Mouse (Mus musculus): ENCODE data around the gene Tyrobp.

The Tyrobp gene

DNA sequence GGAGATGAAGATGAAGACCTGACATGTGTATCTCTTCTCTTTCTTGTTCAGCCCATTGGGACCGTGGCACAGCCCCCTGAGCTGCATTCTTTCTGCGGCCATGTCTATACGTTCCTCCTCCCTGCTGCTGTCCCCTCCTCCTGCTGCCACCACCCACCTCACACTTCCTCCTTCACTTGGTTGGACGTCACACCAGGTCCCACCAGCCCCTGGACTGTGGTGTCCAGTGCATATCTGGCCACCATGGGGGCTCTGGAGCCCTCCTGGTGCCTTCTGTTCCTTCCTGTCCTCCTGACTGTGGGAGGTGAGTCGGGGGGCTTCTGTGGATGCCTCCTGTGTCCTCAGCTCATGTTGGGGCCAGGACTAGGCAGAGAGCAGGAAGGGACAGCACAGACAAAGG is at the start of gene Tyrobp:
TSS of gene Tyrobp (plus strand) at position 165 of the 400 bp plus-strand sequence.
- DNase-seq (ENCODE audit: low read depth, low spot score): no peak

GRCm38 (mm10) chr7:30367466-30367865 is 46.1 kb upstream of the Tyrobp start:
- no peak for DNase-seq (ENCODE audit: low read depth, low spot score)

DNA sequence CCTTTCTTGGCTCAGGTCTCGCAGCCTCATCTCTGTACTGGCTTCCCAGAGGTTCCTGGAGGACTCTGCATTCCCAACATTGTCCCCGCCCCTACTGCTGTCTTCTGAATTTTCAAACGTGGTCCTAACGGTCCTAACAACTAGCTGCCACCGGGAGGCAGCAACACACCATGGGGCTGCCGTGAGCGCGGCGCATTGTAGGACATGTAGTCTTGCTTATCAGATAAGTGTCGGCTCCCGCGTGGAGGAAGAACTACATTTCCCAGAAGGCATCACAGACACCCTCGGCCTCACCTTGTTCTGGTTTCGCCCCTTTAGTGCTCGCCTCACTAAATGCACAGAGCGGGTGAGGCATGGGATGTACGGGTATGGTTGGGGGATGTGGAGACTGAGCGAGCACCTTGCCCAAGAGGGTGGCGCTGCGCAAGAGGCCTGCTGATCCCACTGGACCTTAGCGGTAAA is 40.0 kb upstream of the Tyrobp start:
- peak; percentile 91 for DNase-seq (ENCODE audit: low read depth, low spot score)

- no peak for DNase-seq (ENCODE audit: low read depth, low spot score)
Observed at GRCm38 (mm10) chr7:30380061-30380460, 33.5 kb upstream of the Tyrobp start.

DNA sequence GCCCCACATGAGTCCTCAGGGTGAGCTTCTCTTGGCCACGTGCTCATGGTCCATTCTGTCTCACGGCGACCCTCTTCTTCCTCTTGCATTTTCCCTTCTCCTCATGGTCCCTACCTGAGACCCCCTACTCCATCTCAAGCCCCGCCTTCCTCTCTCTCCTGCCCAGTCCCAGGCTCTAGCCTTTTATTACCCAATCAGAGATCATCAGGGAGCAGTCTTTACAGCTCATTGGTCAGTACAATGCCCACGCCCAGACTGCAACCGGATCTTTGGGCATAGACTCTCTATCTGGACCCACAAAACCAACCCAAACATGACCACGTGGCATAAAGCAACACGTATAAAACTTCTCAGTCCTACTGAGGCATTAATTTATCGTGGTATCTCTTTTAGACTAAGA is 29.5 kb upstream of the Tyrobp start:
- DNase-seq (ENCODE audit: low read depth, low spot score): no peak

- no peak for DNase-seq (ENCODE audit: low read depth, low spot score)
Observed at GRCm38 (mm10) chr7:30392746-30393520, 20.6 kb upstream of the Tyrobp start.

- no peak for DNase-seq (ENCODE audit: low read depth, low spot score)
Observed at GRCm38 (mm10) chr7:30393631-30394030, 19.9 kb upstream of the Tyrobp start.

DNA sequence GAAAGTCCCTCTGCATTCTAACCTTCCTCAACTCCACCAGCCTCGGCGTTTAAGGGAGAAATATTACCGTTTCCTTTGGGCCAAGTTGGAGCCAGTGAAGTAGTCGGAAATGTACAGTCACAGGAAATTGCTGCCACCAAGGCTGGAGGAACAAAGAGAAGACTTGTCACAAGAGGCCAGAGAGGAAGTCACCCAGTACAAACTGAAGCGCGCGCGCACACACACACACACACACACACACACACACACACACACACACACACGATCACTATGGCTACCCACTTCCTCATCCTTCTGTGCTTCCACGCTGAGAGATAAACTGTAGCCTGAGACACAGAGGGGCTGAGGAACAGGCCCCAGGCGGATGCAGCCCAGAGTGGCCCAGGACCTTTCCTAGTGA is 19.2 kb upstream of the Tyrobp start:
- no peak for DNase-seq (ENCODE audit: low read depth, low spot score)

GRCm38 (mm10) chr7:30394871-30395270 is 18.7 kb upstream of the Tyrobp start:
- DNase-seq (ENCODE audit: low read depth, low spot score): no peak

DNA sequence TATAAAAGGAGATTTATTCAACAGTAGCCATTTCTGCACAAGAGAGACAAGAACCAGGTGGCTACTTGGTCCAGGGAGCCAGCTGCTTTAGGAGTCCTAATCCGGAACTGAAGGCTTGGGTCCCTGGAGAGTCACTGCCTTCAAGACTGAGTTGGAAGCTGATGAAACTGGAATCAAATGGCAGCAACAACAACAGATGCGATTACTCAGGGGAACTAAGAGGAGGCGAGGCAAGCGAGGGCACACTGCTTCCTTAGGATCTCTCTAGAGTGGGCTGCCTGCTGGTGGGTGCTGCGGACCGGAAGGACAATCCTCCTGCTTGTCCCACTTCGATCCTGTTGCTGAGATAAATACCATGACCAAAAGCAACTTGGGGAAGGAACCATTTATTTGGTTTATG is 13.9 kb upstream of the Tyrobp start:
- no peak for DNase-seq (ENCODE audit: low read depth, low spot score)

DNA sequence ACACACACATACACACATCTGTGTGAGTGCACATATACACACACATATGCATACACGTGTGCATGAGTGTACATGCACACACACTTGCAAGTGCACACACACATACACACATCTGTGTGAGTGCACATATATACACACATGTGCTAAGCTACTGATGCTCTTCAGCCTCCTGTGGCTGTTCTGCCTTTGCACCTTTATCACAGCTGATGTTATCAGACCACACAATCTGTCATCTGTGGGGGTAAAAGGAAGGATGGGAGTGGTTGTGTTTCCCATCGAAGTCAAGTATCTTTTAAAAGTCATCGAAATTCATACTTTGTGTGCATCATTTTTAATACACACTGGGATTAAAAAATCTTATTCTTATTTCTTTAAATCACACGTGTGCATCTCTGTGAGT is 11.2 kb upstream of the Tyrobp start:
- DNase-seq (ENCODE audit: low read depth, low spot score): no peak

DNA sequence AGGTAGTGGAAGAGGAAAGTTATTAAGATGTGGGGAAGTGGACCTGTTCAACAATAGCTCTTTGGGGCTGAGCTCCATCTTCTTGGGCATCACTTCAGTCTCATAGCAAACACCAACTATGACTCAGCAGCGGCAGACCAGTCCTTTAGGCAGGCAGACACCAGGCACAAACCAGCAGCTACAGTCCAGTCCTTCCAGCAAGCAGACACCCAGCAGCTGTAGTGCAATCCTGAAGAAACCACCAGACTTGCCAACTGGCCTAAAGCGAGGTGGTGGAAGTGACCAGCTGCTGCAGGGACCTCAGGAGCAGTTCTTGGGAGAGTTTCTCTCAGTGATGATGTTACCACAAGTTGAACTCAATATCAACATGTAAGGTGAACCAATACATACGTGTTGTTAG is 4.9 kb upstream of the Tyrobp start:
- DNase-seq (ENCODE audit: low read depth, low spot score): no peak

DNA sequence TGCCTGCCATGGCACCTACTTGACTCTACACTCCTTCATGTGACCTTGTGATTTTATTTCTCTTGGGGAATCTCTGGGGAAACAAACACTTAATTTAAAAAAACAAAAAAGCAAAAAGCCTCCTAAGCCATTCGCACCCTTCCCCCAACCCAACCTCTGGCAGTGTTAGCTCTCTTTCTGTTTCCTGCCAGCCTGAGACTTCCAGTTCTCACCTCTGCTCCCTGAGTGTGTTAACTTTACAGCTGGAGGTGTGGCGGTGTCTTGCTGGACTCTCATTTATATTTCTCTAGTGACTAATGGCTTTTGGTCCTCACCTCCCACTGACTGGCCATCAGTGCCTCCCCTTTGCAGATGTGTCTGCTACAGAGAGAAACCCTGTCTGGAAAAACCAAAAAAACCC is 3.8 kb upstream of the Tyrobp start:
- no peak for DNase-seq (ENCODE audit: low read depth, low spot score)

- no peak for DNase-seq (ENCODE audit: low read depth, low spot score)
Observed at GRCm38 (mm10) chr7:30411023-30411422, 2.5 kb upstream of the Tyrobp start.

DNA sequence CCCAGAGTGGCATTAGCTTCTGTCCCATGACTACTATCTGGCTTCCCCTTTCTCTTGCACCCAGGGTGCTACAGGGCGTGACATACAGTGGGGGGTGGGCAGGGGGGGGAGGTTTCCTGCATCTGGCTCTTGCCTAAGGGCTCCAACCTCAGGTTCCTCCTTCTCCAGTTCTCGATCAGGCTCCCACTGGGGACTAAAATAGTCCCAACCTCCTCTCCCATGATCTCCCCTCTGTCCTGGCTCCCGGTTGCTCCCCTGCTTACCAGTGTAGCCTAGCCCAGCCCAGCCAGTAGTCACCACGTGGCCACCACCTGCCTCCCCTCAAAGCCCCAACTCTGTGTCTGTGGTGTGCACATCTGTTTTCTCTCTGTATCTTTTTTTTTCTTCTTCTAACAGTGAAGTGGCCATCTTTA is 819 bp upstream of the Tyrobp start:
- DNase-seq (ENCODE audit: low read depth, low spot score): no peak

GRCm38 (mm10) chr7:30417856-30418255 is 4.3 kb downstream of the Tyrobp start:
- DNase-seq (ENCODE audit: low read depth, low spot score): no peak

GRCm38 (mm10) chr7:30419561-30420499 is 6.3 kb downstream of the Tyrobp start, which contains the start of gene Hcst:
Gene Hcst (minus strand): TSS chr7:30419854.
- DNase-seq (ENCODE audit: low read depth, low spot score): no peak

DNA sequence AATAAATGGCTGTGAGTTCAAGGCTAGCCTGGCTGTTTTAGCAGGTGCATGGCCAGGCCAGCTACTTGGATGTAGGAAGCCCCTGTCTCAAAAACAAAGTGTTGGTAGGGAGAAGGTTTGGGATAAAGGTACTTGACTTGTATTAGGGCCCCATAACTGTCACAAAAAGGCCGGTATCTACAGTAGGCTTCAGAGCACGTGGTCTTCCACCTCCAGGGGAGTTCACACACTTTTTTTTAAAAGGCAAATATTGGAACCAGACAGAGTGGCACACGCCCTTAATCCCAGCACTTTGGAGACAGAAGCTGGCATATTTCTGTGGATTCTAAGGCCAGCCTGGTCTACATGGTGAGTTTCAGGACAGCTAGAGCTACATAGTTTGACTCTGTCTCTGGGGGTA is 7.1 kb downstream of the Tyrobp start:
- no peak for DNase-seq (ENCODE audit: low read depth, low spot score)

- DNase-seq (ENCODE audit: low read depth, low spot score): no peak
Observed at GRCm38 (mm10) chr7:30421175-30421889, 7.8 kb downstream of the Tyrobp start, which contains the start of gene Nfkbid. Gene Nfkbid (plus strand): TSS chr7:30421732.

GRCm38 (mm10) chr7:30421890-30422435 is 8.4 kb downstream of the Tyrobp start:
- DNase-seq (ENCODE audit: low read depth, low spot score): peak; percentile 80

GRCm38 (mm10) chr7:30422560-30422959 is 9.0 kb downstream of the Tyrobp start:
- no peak for DNase-seq (ENCODE audit: low read depth, low spot score)
